Mouse (Mus musculus): Measurements from ENCODE around the gene Ppt2. TPM values are rescaled to one million over a fixed set of nuclear protein-coding genes. Genes with fewer than 3 reads are reported as not detected.
A peak's percentile ranks its signal among the peaks of the same experiment; 100 is the strongest.

The Ppt2 gene
- polyA plus RNA-seq, 1 experiment = 118 TPM

GRCm38 (mm10) chr17:34661121-34661591 lies 32.8 kb upstream of the Ppt2 start:
- DNase-seq = peak; percentile 88
- Histone ChIP-seq H3K4me3 (ENCODE audit: insufficient read depth, low read depth, low read length) (peak overlapping the region; percentile 49), H3K4me1 (ENCODE audit: control insufficient read depth, insufficient read depth, low read length) (peaks cover 14% of the 10 kb centered on the region), H3K36me3 (ENCODE audit: control insufficient read depth, insufficient read depth, low read length) (no peaks in the 10 kb centered on the region), H3K27ac (ENCODE audit: insufficient read depth, low read depth, low read length) (peak overlapping the region; percentile 85), H3K27me3 (replicated peaks; ENCODE audit: control insufficient read depth, insufficient read depth, low read length) (no peaks in the 10 kb centered on the region)
- 7% methylated on average over 19 of the region's 19 CpGs for WGBS
- TF ChIP-seq POLR2A (IDR thresholded peaks at IDR 0.05; ENCODE audit: low read depth, low read length) (peak; percentile 29), CTCF (conservative IDR thresholded peaks at IDR 0.05; ENCODE audit: insufficient read depth, insufficient read length, low read depth, low read length) (no peak)

GRCm38 (mm10) chr17:34660259-34660820 lies 32.0 kb upstream of the Ppt2 start:
- peak overlapping the region; percentile 49; the same call in 1 of the 2 replicates for H3K4me3 ChIP-seq (ENCODE audit: insufficient read depth, low read depth, low read length)

GRCm38 (mm10) chr17:34659897-34660214 lies 31.5 kb upstream of the Ppt2 start:
- H3K4me1 ChIP-seq (ENCODE audit: control insufficient read depth, insufficient read depth, low read length) = peaks cover 19% of the 10 kb centered on the region
- no peaks in the 10 kb centered on the region for H3K36me3 ChIP-seq (ENCODE audit: control insufficient read depth, insufficient read depth, low read length)
- no peaks in the 10 kb centered on the region for H3K27me3 ChIP-seq (replicated peaks; ENCODE audit: control insufficient read depth, insufficient read depth, low read length)
- no peak for TF ChIP-seq CTCF (conservative IDR thresholded peaks at IDR 0.05; ENCODE audit: insufficient read depth, insufficient read length, low read depth, low read length)
- TF ChIP-seq POLR2A (IDR thresholded peaks at IDR 0.05; ENCODE audit: low read depth, low read length) = no peak
- no peak for DNase-seq
- H3K4me3 ChIP-seq (ENCODE audit: insufficient read depth, low read depth, low read length) = no peak overlapping the region
- no peak overlapping the region for H3K27ac ChIP-seq (ENCODE audit: insufficient read depth, low read depth, low read length)
- WGBS = 55% methylated on average over 3 of the region's 3 CpGs

More at GRCm38 (mm10) chr17:34660259-34660820, 32.0 kb upstream of the Ppt2 start:
- Histone ChIP-seq H3K27me3 (replicated peaks; ENCODE audit: control insufficient read depth, insufficient read depth, low read length) (no peaks in the 10 kb centered on the region), H3K36me3 (ENCODE audit: control insufficient read depth, insufficient read depth, low read length) (no peaks in the 10 kb centered on the region), H3K4me1 (ENCODE audit: control insufficient read depth, insufficient read depth, low read length) (peaks cover 19% of the 10 kb centered on the region), H3K27ac (ENCODE audit: insufficient read depth, low read depth, low read length) (peak overlapping the region; percentile 85; the same call in 1 of the 2 replicates)
- DNase-seq = no peak
- TF ChIP-seq CTCF (conservative IDR thresholded peaks at IDR 0.05; ENCODE audit: insufficient read depth, insufficient read length, low read depth, low read length) (no peak), POLR2A (IDR thresholded peaks at IDR 0.05; ENCODE audit: low read depth, low read length) (no peak)
- 30% methylated on average over 11 of the region's 11 CpGs for WGBS

- Histone ChIP-seq H3K27me3 (replicated peaks; ENCODE audit: control insufficient read depth, insufficient read depth, low read length) (no peaks in the 10 kb centered on the region), H3K36me3 (ENCODE audit: control insufficient read depth, insufficient read depth, low read length) (no peaks in the 10 kb centered on the region), H3K27ac (ENCODE audit: insufficient read depth, low read depth, low read length) (no peak overlapping the region), H3K4me3 (ENCODE audit: insufficient read depth, low read depth, low read length) (no peak overlapping the region), H3K4me1 (ENCODE audit: control insufficient read depth, insufficient read depth, low read length) (peaks cover 19% of the 10 kb centered on the region)
- TF ChIP-seq POLR2A (IDR thresholded peaks at IDR 0.05; ENCODE audit: low read depth, low read length) = no peak
- 42% methylated on average over 12 of the region's 12 CpGs for WGBS
- DNase-seq = peak; percentile 57
Measured at GRCm38 (mm10) chr17:34659181-34659896, 31.0 kb upstream of the Ppt2 start.

- H3K27me3 ChIP-seq (replicated peaks; ENCODE audit: control insufficient read depth, insufficient read depth, low read length) = no peaks in the 10 kb centered on the region
- no peaks in the 10 kb centered on the region; the same call in 1 of the 2 replicates for H3K36me3 ChIP-seq (ENCODE audit: control insufficient read depth, insufficient read depth, low read length)
- TF ChIP-seq CTCF (conservative IDR thresholded peaks at IDR 0.05; ENCODE audit: insufficient read depth, insufficient read length, low read depth, low read length) = no peak
- no peak for TF ChIP-seq POLR2A (IDR thresholded peaks at IDR 0.05; ENCODE audit: low read depth, low read length)
- H3K4me1 ChIP-seq (ENCODE audit: control insufficient read depth, insufficient read depth, low read length) = peaks cover 19% of the 10 kb centered on the region
- 74% methylated on average over 3 of the region's 3 CpGs for WGBS
- no peak for DNase-seq
- H3K27ac ChIP-seq (ENCODE audit: insufficient read depth, low read depth, low read length) = no peak overlapping the region
- no peak overlapping the region for H3K4me3 ChIP-seq (ENCODE audit: insufficient read depth, low read depth, low read length)
Measured at GRCm38 (mm10) chr17:34658591-34658990, 30.3 kb upstream of the Ppt2 start.

GRCm38 (mm10) chr17:34658145-34658544 lies 29.8 kb upstream of the Ppt2 start:
- Histone ChIP-seq H3K4me3 (ENCODE audit: insufficient read depth, low read depth, low read length) (no peak overlapping the region), H3K4me1 (ENCODE audit: control insufficient read depth, insufficient read depth, low read length) (peaks cover 19% of the 10 kb centered on the region), H3K27ac (ENCODE audit: insufficient read depth, low read depth, low read length) (no peak overlapping the region), H3K27me3 (replicated peaks; ENCODE audit: control insufficient read depth, insufficient read depth, low read length) (no peaks in the 10 kb centered on the region), H3K36me3 (ENCODE audit: control insufficient read depth, insufficient read depth, low read length) (no peaks in the 10 kb centered on the region; the same call in 1 of the 2 replicates)
- DNase-seq = no peak
- WGBS = 75% methylated on average over 2 of the region's 2 CpGs
- TF ChIP-seq CTCF (conservative IDR thresholded peaks at IDR 0.05; ENCODE audit: insufficient read depth, insufficient read length, low read depth, low read length) = no peak
- TF ChIP-seq POLR2A (IDR thresholded peaks at IDR 0.05; ENCODE audit: low read depth, low read length) = no peak

- 41% methylated on average over 2 of the region's 2 CpGs for WGBS
- Histone ChIP-seq H3K27ac (ENCODE audit: insufficient read depth, low read depth, low read length) (0 out of 2 replicates have a peak overlapping the region, but pooled peaks have one; percentile 7), H3K4me1 (ENCODE audit: control insufficient read depth, insufficient read depth, low read length) (peaks cover 19% of the 10 kb centered on the region), H3K27me3 (replicated peaks; ENCODE audit: control insufficient read depth, insufficient read depth, low read length) (no peaks in the 10 kb centered on the region), H3K36me3 (ENCODE audit: control insufficient read depth, insufficient read depth, low read length) (no peaks in the 10 kb centered on the region; the same call in 1 of the 2 replicates), H3K4me3 (ENCODE audit: insufficient read depth, low read depth, low read length) (no peak overlapping the region)
- TF ChIP-seq CTCF (conservative IDR thresholded peaks at IDR 0.05; ENCODE audit: insufficient read depth, insufficient read length, low read depth, low read length) (no peak), POLR2A (IDR thresholded peaks at IDR 0.05; ENCODE audit: low read depth, low read length) (no peak)
- DNase-seq = no peak
Measured at GRCm38 (mm10) chr17:34657271-34657670, 29.0 kb upstream of the Ppt2 start.
